20 mouse cellular contexts compared by ENCODE assay signal in genomic region chr19:32230798-32231197, GRCm38 (mm10).
DNase-seq lines count a peak whose midpoint lies in the region; ATAC-seq and TF ChIP-seq lines count a peak whose summit lies in the region.
"Had no signal": no experiment of that assay in that cellular context is flagged by ENCODE, and none has a peak within 500 bp of the region (broad histone marks: within the 10 kb centered on the region; RNA-seq: fewer than 3 reads in every experiment).

No protein-coding gene starts in this region.

- peak; percentile 42 for ATAC-seq in frontal cortex, adult (ENCODE audit: low TSS enrichment)
- ATAC-seq: activated CD4-positive, CD25-positive, alpha-beta regulatory T cell, adult 4 months; midbrain, embryonic 13.5 days had no signal

- no peak for TF ChIP-seq CTCF in layer of hippocampus, adult 2 months (conservative IDR thresholded peaks at IDR 0.05)

- DNase-seq in frontal cortex, adult 2 months (ENCODE audit: extremely low spot score in 1 of 2, low spot score in 1 of 2), result no peak
- no peak for DNase-seq in layer of hippocampus, adult 2 months (ENCODE audit: low spot score in 2 of 2)
- no peak for DNase-seq in layer of hippocampus, postnatal 36 days
- peak; percentile 53 for DNase-seq in thymus, postnatal 0 days (ENCODE audit: low spot score)
- no peak for DNase-seq in thymus, postnatal 14 days
- DNase-seq in cerebellum, adult 9-11 months, result no peak
- no peak for DNase-seq in right cerebral cortex, adult 2 months (ENCODE audit: low spot score in 2 of 2)
- DNase-seq: adrenal gland, postnatal 10 days; cerebellum, adult 9-10 months; kidney, adult 2 months; kidney, postnatal 4 days; thymus, postnatal 36 days had no signal

- no peak overlapping the region for H3K4me3 ChIP-seq in layer of hippocampus, adult 2 months
- H3K4me3 ChIP-seq: embryonic facial prominence, embryonic 12.5 days; hindbrain, embryonic 12.5 days; limb, embryonic 12.5 days; liver, embryonic 15.5 days; midbrain, embryonic 13.5 days; neural tube, embryonic 13.5 days had no signal

- peak overlapping the region; percentile 69 for H3K27ac ChIP-seq in layer of hippocampus, adult 2 months
- H3K27ac ChIP-seq: embryonic facial prominence, embryonic 12.5 days; hindbrain, embryonic 12.5 days; limb, embryonic 12.5 days; liver, embryonic 15.5 days; midbrain, embryonic 13.5 days; neural tube, embryonic 13.5 days had no signal
